Mouse (Mus musculus): Measurements from ENCODE around the gene Cd79b.
A peak's percentile ranks its signal among the peaks of the same experiment; 100 is the strongest.

Cd79b gene

DNA sequence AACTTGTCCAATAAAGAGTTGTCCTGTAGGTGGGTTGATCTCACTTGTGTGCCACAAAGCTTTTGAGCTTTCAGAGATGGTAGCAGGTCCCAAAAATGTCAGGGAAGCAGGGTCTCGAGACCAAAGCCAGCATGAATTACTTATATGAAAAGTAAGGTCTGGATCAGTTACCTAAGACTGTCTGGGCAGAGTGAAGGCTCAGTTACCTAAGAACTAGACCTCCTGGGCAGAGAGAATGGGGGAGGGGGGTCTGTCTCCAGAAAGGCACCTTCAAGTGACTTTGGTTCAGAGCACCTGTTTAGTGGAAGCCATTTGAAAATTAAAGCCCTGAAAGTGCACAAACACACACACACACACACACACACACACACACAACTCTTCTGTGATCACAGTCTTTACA, 40.2 kb downstream of the Cd79b start:
- no peak for DNase-seq (ENCODE audit: low read depth, low spot score)

DNA sequence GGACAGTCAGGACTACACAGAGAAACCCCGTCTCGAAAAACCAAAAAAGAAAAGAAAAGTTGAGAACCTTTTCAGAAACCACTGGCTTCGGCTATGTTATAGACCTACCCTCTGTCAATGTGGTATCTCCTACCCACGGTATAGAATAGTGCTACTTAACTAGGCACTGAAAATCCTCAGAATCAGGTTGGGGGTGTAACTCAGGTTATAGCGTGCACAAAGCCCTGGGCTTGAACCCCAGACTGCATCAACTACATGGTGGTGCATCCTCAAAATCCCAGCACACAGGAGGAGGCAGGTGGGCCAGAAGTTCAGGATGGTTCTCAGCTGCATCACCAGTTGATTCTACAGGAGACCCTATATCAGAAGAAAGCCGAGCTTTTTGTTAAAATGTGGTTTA, 40.8 kb downstream of the Cd79b start:
- no peak for DNase-seq (ENCODE audit: low read depth, low spot score)

DNA sequence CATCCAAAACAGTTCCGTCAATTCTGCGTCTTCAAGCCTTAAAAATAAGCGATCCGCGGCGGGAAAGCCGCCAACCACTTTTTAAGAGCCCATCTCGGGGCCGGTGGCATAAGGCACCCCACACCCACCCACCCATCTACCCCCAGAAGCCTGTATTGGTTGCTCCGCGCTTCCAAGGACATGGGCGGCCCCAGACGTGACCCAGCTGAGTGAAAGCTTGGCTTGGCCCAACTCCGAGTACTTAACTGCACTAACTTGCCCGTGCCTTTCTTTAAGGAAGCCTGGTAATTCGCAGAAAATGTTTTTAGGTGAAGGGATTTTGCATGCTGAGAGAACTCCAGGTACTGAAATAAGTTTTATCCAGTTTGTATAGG, 41.3 kb downstream of the Cd79b start:
- DNase-seq (ENCODE audit: low read depth, low spot score) = no peak

DNA sequence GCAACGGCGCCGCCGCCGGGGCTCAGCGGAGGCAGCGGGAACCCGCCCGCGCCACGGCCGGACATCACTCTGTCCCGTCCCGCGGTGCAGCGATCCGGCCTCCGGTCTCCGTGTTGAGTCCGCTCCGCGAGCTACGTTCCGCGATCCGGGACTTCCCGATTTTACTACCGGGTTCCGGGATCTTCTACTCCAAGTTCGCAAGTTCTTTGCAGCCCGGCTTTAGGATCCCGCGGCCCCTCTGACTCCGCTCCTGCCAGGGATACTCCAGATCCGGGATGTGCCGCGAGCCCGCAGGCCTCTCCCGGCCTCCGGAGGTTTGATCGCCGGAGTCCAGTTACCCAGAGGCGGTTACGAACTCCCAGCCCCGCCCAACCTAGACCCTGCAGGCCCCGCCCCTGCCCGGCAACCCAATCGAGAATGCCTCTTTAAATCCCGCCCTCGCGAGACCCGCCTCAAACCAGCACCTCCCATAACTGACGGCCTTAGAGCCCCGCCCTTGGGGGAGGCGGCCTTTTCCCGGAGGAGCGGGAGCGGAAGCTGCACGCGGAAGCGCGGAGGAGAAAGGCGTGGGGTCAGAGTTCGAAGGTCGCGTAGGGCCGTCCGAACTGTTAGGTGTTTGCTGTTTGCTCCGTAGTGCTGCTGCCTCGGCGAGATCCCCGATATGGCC, 41.8 kb downstream of the Cd79b start, which contains the start of gene Smarcd2:
Gene Smarcd2 (minus strand): TSS at position 329 of the 667 bp plus-strand sequence.
- peak; percentile 98 for DNase-seq (ENCODE audit: low read depth, low spot score)

DNA sequence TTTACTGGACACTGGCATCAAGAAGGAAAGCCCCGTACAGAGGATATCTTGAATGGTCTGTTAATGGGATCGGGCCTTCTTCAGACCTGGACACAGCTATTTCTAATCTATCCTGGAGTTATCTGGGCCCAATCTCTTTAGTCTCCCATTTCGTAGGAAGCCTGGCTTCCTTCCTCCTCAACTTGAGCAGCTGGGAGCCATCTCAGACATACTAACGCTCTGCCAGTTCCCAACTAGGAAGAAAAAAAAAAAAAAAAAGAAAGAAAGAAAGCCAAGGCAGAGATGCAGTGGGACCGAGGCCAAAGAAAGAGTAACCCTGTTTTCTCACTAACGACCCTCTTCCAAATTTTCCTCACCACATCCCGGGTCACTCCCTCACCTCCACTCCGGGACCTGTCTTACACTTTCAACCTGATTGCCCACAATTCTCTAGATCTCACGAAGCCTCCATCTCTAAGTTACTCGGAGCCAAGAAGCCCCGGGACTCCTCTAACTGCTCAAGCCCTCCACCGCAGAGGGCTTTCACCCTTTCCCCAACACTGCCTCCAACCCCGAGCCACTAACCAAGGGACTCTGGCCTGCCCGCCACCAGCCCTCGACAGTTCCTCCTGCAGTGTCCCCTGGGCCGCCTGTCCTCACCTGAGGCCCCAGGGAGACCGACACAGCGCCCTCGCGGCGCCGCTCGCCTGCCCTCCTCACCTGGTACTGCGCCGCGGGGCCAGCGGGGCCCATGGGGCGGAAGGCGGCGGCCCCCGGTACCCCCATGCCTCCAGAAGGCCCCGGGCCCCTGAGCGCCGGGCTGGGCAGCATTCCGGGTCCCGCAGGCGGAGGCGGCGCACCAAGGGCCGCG, 42.5 kb downstream of the Cd79b start:
- DNase-seq (ENCODE audit: low read depth, low spot score) = no peak

DNA sequence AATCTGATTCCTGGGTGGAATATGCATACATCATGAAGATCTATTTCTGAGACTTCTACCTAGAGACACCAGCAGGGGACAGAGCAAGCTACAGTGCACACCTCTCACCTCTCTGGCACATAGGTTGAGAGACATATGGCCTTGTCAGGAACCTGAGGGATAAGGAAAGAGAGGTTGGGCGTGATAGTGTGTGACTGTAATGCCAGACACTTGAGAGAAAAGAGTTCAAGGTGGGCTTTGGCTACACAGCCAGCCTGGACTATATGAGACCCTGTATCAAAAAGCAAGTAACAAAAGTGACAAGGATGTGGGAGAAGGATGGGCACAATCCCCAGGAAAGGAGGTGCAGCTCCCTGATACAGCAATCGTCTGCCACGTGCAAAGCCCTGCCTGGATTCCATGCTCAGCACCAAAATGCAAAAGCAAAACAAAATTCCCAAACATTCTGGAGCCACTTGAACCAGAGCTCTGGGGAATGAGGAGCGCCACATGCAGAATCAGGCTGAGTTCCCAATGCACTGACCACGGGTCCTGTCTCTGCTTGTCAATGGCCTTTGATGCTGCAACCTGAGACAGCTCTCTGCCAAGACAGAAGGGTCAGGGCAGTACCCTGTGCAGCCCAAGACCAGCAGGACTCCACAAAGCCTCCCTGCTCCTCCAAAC, 43.3 kb downstream of the Cd79b start:
- no peak for DNase-seq (ENCODE audit: low read depth, low spot score)

DNA sequence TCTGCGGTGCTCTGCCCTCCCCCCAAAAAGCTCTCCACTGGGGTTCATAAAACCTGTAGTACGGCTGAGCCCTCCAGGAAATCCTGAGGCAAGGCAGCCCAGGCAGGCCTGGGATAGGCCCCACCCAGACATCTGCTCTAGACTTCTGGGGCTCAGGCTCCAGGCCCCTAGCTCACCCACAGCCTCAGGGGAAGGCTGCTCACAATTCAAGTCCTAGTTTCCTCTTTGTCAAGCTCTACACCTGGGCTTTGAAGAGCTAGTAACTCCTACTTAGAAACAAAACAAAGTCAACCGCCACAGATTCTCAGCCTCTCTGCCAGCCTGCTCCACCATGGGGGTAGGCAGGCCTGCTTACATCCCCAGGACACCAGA, 45.5 kb downstream of the Cd79b start:
- DNase-seq (ENCODE audit: low read depth, low spot score) = no peak

DNA sequence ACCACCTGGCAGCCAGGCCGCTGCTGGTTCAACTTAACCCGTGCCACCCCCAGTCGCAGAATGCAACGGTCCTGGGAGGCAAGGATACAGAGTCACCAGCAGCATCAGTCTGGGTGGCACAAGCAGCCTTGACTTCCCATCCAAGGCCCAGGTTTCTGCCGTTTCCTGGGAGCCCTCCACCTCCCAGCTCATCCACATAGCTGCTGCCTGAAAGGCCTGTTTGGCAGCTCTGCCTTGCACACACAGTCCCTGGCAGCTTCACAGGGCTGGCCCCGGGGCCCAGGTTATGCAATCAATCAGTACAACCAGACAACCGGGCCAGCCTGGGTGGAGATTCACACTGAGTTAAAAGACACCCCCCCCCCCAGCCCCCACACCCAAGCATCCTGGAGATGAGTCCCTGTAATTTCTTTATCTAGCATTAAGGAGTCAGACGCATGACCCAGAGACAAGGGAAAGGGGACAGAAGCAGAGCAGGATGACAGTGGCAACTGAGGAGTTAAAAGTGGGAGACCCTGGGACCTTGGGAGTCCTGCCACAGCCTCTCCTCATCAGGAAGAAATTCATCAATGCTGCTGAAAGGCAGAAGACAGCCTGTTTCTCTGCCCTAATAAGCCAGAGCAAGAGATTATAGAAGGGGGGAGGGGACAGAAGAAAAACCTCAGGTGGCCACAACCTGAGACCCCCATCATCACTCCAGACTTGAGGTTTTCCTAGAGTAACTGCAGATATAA, 46.1 kb downstream of the Cd79b start:
- no peak for DNase-seq (ENCODE audit: low read depth, low spot score)

DNA sequence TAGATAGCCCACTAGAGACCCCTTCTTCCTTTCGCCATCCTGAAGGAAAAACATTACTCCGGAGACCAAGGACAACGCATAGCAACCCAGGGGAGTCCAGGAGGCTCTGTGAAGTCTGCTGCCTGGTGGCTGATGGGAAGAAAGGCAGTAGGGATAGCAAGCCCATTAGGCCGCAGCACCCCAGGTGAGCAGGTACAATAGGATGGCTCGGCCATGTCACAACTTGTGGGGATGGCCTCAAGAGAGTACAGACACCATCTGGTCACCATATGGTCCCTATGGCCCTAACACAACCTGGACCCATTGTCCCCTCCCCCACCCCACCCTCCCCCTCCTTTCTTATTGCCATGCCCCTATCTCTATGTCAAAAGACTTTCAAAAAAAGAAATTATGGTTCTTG, 46.7 kb downstream of the Cd79b start:
- DNase-seq (ENCODE audit: low read depth, low spot score) = no peak

DNA sequence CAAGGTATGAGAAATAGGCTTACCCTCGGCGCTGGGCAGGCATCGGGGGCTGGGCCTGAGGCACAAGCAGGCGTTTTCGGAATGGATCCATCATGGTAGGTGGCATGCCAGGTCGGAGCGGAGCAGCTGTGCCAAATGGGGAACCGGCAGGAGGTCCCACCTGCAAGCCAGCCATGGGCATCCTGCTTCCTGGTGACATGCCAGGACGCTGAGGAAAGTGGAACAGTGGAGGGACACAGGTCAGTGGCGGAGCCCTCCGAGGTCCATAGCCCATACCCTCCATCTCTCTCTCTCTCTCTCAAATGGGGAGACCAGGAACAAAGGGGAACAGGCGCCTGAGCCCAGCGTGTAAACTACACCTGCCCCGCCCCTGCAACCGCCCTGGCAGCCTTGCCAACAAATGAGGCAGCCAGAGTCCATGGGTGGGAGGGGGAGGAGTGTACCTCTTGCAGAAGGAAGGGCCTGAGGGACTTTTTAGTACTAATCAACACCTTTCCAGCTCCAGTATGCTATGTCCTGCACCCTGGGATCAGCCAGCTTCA, 47.2 kb downstream of the Cd79b start:
- no peak for DNase-seq (ENCODE audit: low read depth, low spot score)

DNA sequence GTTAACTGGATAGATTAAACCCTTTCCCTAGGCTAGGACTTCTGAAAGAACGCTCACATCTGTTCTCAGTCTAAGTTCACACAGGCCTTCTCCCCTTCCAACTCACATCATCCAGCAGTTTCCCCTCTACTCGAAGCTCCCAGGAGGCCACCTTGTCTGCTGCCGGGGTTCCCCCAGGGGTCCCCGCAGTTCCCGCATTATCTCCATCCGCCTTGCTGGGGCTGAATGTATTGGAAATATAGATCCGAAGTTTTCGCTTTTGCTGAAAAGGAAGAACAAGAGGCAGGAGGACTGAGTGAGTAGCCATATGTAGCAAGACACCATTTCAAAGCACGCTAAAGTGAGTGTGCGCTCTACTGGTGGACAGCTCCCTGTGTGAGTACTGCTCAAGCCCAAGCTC, 48.1 kb downstream of the Cd79b start:
- DNase-seq (ENCODE audit: low read depth, low spot score) = no peak

DNA sequence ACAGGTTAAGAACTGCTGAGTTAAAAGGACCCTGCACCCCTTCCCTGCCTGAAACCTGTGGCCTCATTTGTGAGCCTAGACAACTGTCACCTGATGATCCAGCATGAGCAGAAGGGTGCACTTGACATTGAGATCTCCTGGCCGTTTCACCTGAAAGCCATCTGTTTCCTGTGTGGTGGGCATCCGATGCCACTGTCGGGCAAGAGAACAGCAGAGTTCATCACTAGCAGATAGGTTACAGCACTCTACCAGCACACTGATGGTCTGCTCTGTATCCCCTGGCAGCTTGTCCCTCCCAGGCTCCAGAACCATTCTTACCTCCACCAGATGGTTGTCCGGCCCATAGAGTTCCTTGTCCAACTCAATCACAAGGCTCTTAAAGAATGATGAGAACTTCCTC, 49.0 kb downstream of the Cd79b start:
- no peak for DNase-seq (ENCODE audit: low read depth, low spot score)

DNA sequence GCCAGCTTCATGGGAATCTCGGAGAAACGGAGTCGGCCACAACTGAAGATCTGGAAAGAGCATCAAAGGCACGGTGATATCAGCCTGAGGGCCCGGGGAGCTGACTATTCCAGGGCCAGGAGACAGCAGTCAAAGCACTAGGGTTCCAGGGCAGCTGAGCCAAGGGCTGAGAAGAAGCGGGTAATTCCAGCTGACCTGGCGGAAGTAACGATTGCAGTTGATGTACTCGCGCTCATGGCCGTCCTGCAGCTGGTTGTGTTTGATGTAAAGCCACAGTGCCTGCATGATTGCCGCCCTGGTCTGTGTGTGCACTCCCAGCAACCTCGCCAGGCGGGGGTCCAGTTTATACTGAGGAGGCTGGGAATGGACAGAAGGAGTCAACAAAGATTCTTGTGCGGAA, 49.6 kb downstream of the Cd79b start:
- no peak for DNase-seq (ENCODE audit: low read depth, low spot score)

DNA sequence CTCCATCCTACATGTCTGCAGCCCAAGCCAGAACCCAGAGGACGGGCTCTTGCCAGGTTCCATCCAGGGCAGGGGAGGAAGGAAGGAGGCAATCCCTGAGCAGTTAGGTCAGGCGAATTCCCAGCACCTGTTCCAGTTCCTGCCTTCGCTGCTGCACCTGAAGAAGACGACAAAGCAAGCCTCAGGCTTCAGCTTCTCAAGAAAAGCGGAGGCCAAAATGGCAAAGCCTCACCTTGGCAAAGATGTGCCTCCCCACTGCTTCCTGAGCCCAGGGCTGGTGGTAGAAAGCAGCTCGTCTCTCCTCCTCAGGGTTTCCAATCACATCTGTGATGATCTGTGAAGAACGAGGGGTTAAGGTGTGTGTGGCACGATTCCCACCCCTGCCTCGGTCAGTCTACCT, 50.6 kb downstream of the Cd79b start:
- no peak for DNase-seq (ENCODE audit: low read depth, low spot score)
